Mouse (Mus musculus): Measurements from ENCODE around the gene Olfr845.

Gene Olfr845

DNA sequence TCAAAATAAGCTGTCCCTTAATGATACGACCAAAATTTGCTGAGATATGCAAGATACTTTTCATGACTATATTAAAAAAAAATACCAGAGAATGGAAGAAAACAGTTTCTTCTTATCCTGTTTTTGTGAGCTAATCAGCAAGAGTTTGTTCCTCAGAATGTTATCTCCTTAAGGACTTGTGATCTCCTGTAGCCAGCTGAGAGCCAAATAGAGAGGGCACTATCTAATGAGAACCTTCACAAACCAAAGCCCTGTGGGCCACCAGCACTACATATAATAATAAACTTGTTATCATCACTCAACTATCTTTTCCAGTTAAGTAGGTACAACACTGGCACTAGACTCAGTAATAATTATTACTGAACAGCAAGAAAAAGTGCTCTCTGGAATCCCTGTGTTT, at the start of gene Olfr845:
Olfr845 (plus strand) TSS at position 301 of the 400 bp plus-strand sequence.
- no peak for DNase-seq

DNA sequence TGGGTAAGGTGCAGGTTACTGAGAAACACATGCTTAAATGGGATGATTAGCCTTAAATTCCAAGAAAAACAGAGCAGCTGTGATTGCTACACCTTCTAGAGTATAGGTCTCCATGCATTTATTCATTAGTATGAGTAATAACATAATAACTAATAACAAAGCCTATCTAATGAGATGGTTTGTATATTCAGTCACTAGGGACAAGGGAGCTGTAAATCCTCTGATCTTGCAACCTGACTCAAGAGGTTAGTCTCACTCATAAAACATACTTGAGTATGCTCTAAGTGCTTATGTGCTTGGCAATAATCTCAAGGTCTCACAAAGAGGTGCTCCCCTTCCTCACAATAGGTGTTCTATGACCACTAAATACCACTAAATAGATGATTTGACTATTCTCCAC, 20.2 kb upstream of the Olfr845 start, which contains the start of gene Olfr844:
Olfr844 (plus strand) TSS at position 301 of the 400 bp plus-strand sequence.
- no peak for DNase-seq

DNA sequence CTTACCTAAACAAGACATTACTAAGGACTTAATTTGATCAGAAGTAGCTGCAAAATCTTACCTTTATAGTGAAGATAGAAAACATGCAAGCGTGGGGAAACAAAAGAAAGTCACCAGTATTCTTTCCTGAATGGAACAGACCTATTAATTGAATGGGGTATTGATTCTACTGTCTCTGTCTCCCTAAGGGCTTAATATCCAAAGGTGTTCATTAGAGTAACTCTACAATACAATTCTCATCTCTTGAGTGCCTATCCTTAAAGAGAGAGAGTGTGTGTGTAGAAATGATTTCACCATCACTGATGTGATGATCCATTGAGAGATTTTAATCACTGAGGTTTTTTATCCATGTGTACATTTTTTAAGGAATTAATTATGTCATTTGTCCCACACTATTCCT, 27.6 kb downstream of the Olfr845 start, which contains the start of gene Olfr846:
Olfr846 (minus strand) TSS at position 101 of the 400 bp plus-strand sequence.
- no peak for DNase-seq

DNA sequence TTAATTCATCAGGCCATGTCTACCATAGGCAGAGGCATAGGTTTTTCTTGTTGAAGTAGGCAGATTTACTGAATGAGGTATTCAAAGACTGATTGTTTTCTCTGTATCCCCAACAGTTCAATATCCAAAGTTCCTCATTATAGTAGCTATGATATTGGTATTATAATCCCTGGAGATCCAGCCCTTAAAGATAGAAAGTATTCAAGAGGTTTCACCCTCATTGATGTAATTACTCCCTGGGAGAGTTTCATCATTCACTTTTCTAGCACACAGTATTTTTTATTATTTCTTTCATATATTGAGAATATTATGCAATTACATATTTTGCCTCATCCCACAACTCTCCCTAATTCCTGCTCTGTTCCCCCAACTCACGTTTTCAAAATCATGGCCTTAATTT, 42.3 kb downstream of the Olfr845 start, which contains the start of gene Olfr847:
Olfr847 (minus strand) TSS at position 101 of the 400 bp plus-strand sequence.
- DNase-seq, result no peak

Data from cerebellum, postnatal 36 days (tissue).